Mouse (Mus musculus) midbrain, embryonic 14.5 days (tissue): Measurements from ENCODE around the gene Samd4. TPM values are rescaled to one million over a fixed set of nuclear protein-coding genes. Genes with fewer than 3 reads are reported as not detected.

Experiments
- ATAC-seq: fragments of 200-750 bp; cut with Nextera tagmentation; 2 replicates; pipeline ENCODE4 v1.8.0; 2017; ENCODE audit warnings: moderate number of reproducible peaks, moderate library complexity; ENCODE audit not compliant: low FRiP score, low TSS enrichment
- DNase-seq: peaks from one replicate; pipeline ENCODE4 v3.0.0-alpha.2; 2015
- H3K27ac ChIP-seq: fragments of 300-500 bp; sonication (generic); replicated peaks from 2 replicates; pipeline ENCODE4 v1.5.1; 2014; ENCODE audit warnings: mild to moderate bottlenecking, low read depth, low read length, moderate library complexity
- H3K27me3 ChIP-seq: fragments of 300-500 bp; sonication (generic); 2 replicates; pipeline ENCODE4 v1.6.1; 2014; ENCODE audit warnings: low read length, control low read depth, mixed read lengths; ENCODE audit not compliant: control insufficient read depth, insufficient read depth
- H3K36me3 ChIP-seq: fragments of 300-500 bp; sonication (generic); 2 replicates; pipeline ENCODE4 v1.6.1; 2014; ENCODE audit warnings: low read length, control low read depth; ENCODE audit not compliant: control insufficient read depth, insufficient read depth
- H3K4me1 ChIP-seq: fragments of 300-500 bp; sonication (generic); 2 replicates; pipeline ENCODE4 v1.6.1; 2014; ENCODE audit warnings: mild to moderate bottlenecking, antibody characterized with exemption, low read length, control low read depth; ENCODE audit not compliant: control insufficient read depth, insufficient read depth
- H3K4me2 ChIP-seq: fragments of 300-500 bp; sonication (generic); 2 replicates; pipeline ENCODE4 v1.6.1; 2014; ENCODE audit warnings: mild to moderate bottlenecking, low read length, moderate library complexity
- H3K4me3 ChIP-seq: fragments of 300-500 bp; sonication (generic); replicated peaks from 2 replicates; pipeline ENCODE4 v1.5.1; 2014; ENCODE audit warnings: low read depth, low read length
- H3K9ac ChIP-seq: fragments of 300-500 bp; sonication (generic); replicated peaks from 2 replicates; pipeline ENCODE4 v1.6.1; 2014; ENCODE audit warnings: mild to moderate bottlenecking, low read length, moderate library complexity
- H3K9me3 ChIP-seq: fragments of 300-500 bp; sonication (generic); 2 replicates; pipeline ENCODE4 v1.6.1; 2016; ENCODE audit warnings: low read length, control low read depth, mixed read lengths; ENCODE audit not compliant: control insufficient read depth
- whole genome bisulfite sequencing: fragments of 180-500 bp; shearing (Covaris S2); extraction: QIAGEN DNeasy Blood & Tissue Kit; methylation state at CpG from one replicate; pipeline ENCODE4 v1.1.7; 2014; 5-methylcytosine and 5-hydroxymethylcytosine counted together
- polyA plus RNA-seq: library from polyadenylated mRNA; unstranded; fragments of >200 nt; fragmentation: Nextera tagmentation; extraction: Ambion mirVana; gene quantifications from 2 replicates; pipeline ENCODE4 v1.2.1, GENCODE M21; 2014

The Samd4 gene
- polyA plus RNA-seq, 1 experiment from 2014 or later, result 3.1 TPM

DNA sequence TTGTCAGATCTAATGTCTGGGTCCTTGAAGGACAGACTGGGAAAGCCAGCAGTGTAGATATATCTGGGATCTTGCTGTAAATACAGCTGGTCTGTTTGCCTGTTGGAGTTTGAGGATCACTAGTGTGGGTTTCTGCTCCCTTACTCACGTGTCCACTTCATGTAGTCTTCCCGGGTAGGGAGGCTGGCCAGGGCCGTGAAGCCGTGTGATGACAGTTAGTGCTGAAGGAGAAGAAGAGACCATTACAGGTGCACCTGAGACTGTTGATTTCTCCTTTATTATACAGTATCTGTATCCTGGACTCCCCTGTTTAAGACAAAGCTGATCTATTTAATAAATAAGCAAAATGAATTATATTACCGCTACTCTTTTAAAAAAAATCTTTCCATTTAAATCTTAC is 34.5 kb downstream of the Samd4 start:
- H3K4me3 ChIP-seq, result no peak overlapping the region
- no peak overlapping the region for H3K9ac ChIP-seq
- no peaks in the 10 kb centered on the region for H3K36me3 ChIP-seq
- no peaks in the 10 kb centered on the region for H3K4me1 ChIP-seq
- no peak overlapping the region for H3K4me2 ChIP-seq
- DNase-seq (no peak), ATAC-seq (no peak)
- H3K27ac ChIP-seq, result no peak overlapping the region
- WGBS, result 93% methylated on average over 5 of the region's 5 CpGs
- no peaks in the 10 kb centered on the region for H3K27me3 ChIP-seq
- no peaks in the 10 kb centered on the region for H3K9me3 ChIP-seq

DNA sequence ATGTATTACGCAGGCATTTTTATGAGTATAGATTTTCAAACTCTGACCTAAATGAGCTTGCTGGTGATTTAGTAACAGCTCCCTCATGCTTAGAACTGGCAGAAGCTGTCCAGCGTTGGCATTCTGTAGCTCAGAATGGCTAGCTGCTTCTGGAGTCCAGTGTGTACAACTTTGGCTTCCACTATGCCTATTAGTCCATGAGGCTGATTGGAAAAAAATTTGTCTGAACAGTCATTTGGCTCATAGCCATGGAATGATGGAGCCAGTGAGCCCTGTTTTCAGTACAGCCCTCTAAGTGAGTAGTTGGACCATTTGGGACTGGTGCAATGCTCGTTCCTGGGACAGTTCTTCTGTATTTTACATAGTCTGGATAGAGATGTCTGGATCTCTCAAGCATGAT is 34.9 kb downstream of the Samd4 start:
- Histone ChIP-seq H3K4me2 (no peak overlapping the region), H3K4me3 (no peak overlapping the region), H3K9me3 (no peaks in the 10 kb centered on the region), H3K27me3 (no peaks in the 10 kb centered on the region), H3K4me1 (no peaks in the 10 kb centered on the region), H3K36me3 (no peaks in the 10 kb centered on the region), H3K9ac (no peak overlapping the region), H3K27ac (no peak overlapping the region)
- WGBS, result 90% methylated on average over 3 of the region's 3 CpGs
- no peak for DNase-seq
- ATAC-seq, result no peak

DNA sequence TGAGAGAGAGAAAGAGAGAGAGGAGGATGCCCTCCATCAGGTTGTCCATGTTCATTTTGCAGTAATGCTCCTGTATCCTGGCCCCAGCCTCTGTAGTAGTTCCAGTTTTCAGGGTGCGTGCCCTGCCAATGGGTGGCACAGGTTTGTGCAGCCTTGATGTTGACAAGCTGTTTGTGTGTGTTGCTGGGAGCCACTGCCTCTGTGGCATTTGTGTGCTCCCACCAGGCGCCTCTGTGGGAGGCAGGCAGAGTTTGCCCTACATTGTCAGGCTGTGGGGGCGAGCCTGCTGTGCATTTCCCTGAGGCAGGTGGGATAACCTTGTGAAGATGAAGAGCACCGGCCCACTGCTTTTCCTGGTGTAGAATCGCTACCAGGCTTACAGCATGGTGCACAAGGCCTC is 37.8 kb downstream of the Samd4 start:
- no peaks in the 10 kb centered on the region for H3K36me3 ChIP-seq
- no peaks in the 10 kb centered on the region for H3K9me3 ChIP-seq
- no peak overlapping the region for H3K4me2 ChIP-seq
- no peak overlapping the region for H3K9ac ChIP-seq
- H3K4me1 ChIP-seq, result no peaks in the 10 kb centered on the region
- 76% methylated on average over 5 of the region's 5 CpGs for WGBS
- no peak overlapping the region for H3K27ac ChIP-seq
- DNase-seq, result no peak
- no peak overlapping the region for H3K4me3 ChIP-seq
- no peak for ATAC-seq
- no peaks in the 10 kb centered on the region for H3K27me3 ChIP-seq

GRCm38 (mm10) chr14:46921178-46921975 is 38.7 kb downstream of the Samd4 start:
- Histone ChIP-seq H3K9me3 (no peaks in the 10 kb centered on the region), H3K4me2 (no peak overlapping the region), H3K4me1 (no peaks in the 10 kb centered on the region), H3K36me3 (no peaks in the 10 kb centered on the region), H3K4me3 (no peak overlapping the region), H3K27me3 (no peaks in the 10 kb centered on the region), H3K9ac (no peak overlapping the region), H3K27ac (no peak overlapping the region)
- DNase-seq (no peak), ATAC-seq (no peak; the same call in 1 of the 2 replicates)
- 54% methylated on average over 9 of the region's 9 CpGs for WGBS

DNA sequence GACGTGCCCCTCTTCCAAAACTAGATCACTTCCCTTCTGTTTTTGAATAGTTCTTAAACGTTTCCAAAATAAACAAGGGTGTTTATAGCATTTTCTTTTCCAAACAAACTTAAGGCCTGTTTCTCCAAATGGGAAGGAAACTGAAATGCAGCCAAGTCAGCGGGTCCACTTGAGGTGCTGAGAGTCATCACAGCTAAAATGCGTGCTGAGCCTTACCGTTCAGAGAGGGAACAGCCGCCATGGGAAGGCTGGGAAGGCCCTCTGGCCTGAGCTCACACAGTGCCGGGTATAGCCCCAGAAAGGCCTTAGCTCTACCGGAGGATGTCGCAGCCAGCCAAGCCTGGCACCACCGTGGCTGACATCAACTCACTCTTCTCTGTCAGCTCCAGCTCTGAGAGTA is 41.3 kb downstream of the Samd4 start:
- H3K9ac ChIP-seq, result no peak overlapping the region
- 84% methylated on average over 10 of the region's 10 CpGs for WGBS
- no peaks in the 10 kb centered on the region for H3K36me3 ChIP-seq
- no peak for DNase-seq
- no peak overlapping the region for H3K27ac ChIP-seq
- no peak overlapping the region for H3K4me2 ChIP-seq
- no peak for ATAC-seq
- no peaks in the 10 kb centered on the region for H3K27me3 ChIP-seq
- H3K4me1 ChIP-seq, result no peaks in the 10 kb centered on the region
- no peaks in the 10 kb centered on the region for H3K9me3 ChIP-seq
- no peak overlapping the region for H3K4me3 ChIP-seq

- WGBS, result 78% methylated on average over 5 of the region's 5 CpGs
These were observed 41.8 kb downstream of the Samd4 start for GRCm38 (mm10) chr14:46924422-46924821.

GRCm38 (mm10) chr14:46928556-46928955 is 45.9 kb downstream of the Samd4 start:
- Histone ChIP-seq H3K27me3 (no peaks in the 10 kb centered on the region), H3K9ac (no peak overlapping the region), H3K4me1 (no peaks in the 10 kb centered on the region), H3K9me3 (no peaks in the 10 kb centered on the region), H3K4me2 (no peak overlapping the region), H3K36me3 (no peaks in the 10 kb centered on the region), H3K27ac (no peak overlapping the region), H3K4me3 (no peak overlapping the region)
- ATAC-seq (no peak), DNase-seq (no peak)
- WGBS, result 93% methylated on average over 6 of the region's 6 CpGs

More at GRCm38 (mm10) chr14:46924422-46924821, 41.8 kb downstream of the Samd4 start:
- DNase-seq (no peak), ATAC-seq (no peak)
- Histone ChIP-seq H3K27ac (no peak overlapping the region), H3K9me3 (no peaks in the 10 kb centered on the region), H3K27me3 (no peaks in the 10 kb centered on the region), H3K9ac (no peak overlapping the region), H3K4me2 (no peak overlapping the region), H3K4me3 (no peak overlapping the region), H3K4me1 (no peaks in the 10 kb centered on the region), H3K36me3 (no peaks in the 10 kb centered on the region)

GRCm38 (mm10) chr14:46932121-46932520 is 49.5 kb downstream of the Samd4 start:
- WGBS, result 88% methylated on average over 13 of the region's 13 CpGs
- Histone ChIP-seq H3K9me3 (no peaks in the 10 kb centered on the region), H3K4me3 (no peak overlapping the region), H3K27me3 (no peaks in the 10 kb centered on the region), H3K4me1 (no peaks in the 10 kb centered on the region), H3K27ac (no peak overlapping the region), H3K4me2 (no peak overlapping the region), H3K36me3 (no peaks in the 10 kb centered on the region), H3K9ac (no peak overlapping the region)
- no peak for ATAC-seq
- DNase-seq, result no peak

DNA sequence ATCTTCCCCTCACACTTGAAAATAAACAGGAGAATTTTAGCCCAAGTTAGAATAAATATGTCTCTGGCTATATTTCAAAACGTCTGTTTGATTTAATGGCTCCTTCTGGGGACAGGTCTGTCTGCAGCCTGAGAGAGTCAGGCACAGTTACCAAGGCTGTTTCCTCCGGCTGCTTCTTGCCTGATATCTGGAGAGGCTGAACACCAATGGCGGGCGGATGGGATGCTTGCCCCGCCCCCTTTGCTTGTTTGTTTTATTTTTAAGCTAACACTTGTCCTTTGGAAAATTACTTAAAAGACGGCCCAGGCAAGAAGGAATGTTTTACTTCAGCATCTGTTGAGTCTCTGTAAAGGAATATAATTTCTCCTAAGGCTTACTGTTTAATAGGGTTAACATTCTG is 50.1 kb downstream of the Samd4 start:
- Histone ChIP-seq H3K9ac (no peak overlapping the region), H3K36me3 (no peaks in the 10 kb centered on the region), H3K4me1 (no peaks in the 10 kb centered on the region), H3K4me2 (no peak overlapping the region), H3K27me3 (no peaks in the 10 kb centered on the region), H3K9me3 (no peaks in the 10 kb centered on the region), H3K4me3 (no peak overlapping the region), H3K27ac (no peak overlapping the region)
- ATAC-seq (no peak), DNase-seq (no peak)
- 73% methylated on average over 6 of the region's 6 CpGs for WGBS
